Mouse (Mus musculus) forebrain, postnatal 0 days (tissue): Measurements from ENCODE around the gene Crcp. TPM values are rescaled to one million over a fixed set of nuclear protein-coding genes. Genes with fewer than 3 reads are reported as not detected.
A peak's percentile ranks its signal among the peaks of the same experiment; 100 is the strongest.

ENCODE experiments used
- ATAC-seq: fragments of 200-750 bp; cut with Nextera tagmentation; 2 replicates; pipeline ENCODE4 v1.8.0; 2017; ENCODE audit warnings: mild to moderate bottlenecking, moderate library complexity
- DNase-seq: peaks from one replicate; pipeline ENCODE4 v3.0.0-alpha.2; 2015
- H3K27ac ChIP-seq: fragments of 300-500 bp; sonication (generic); 2 replicates; pipeline ENCODE4 v1.5.1; 2014; ENCODE audit warnings: low read depth, mild to moderate bottlenecking, antibody characterized with exemption, low read length, moderate library complexity, mixed read lengths
- H3K27me3 ChIP-seq: fragments of 300-500 bp; sonication (generic); 2 replicates; pipeline ENCODE4 v1.6.1; 2014; ENCODE audit warnings: mild to moderate bottlenecking, low read length, mixed read lengths; ENCODE audit not compliant: insufficient read depth
- H3K36me3 ChIP-seq: fragments of 300-500 bp; sonication (generic); 2 replicates; pipeline ENCODE4 v1.6.1; 2014; ENCODE audit warnings: mild to moderate bottlenecking, moderate library complexity; ENCODE audit not compliant: insufficient read depth
- H3K4me1 ChIP-seq: fragments of 300-500 bp; sonication (generic); 2 replicates; pipeline ENCODE4 v1.6.1; 2014; ENCODE audit warnings: antibody characterized with exemption; ENCODE audit not compliant: insufficient read depth
- H3K4me2 ChIP-seq: fragments of 300-500 bp; sonication (generic); 2 replicates; pipeline ENCODE4 v1.6.1; 2014; ENCODE audit warnings: low read depth, mild to moderate bottlenecking, moderate library complexity
- H3K4me3 ChIP-seq: fragments of 300-500 bp; sonication (generic); 2 replicates; pipeline ENCODE4 v1.5.1; 2014; ENCODE audit warnings: low read depth, low read length, mixed read lengths
- H3K9ac ChIP-seq: fragments of 300-500 bp; sonication (generic); 2 replicates; pipeline ENCODE4 v1.6.1; 2014; ENCODE audit warnings: mild to moderate bottlenecking
- H3K9me3 ChIP-seq: fragments of 300-500 bp; sonication (generic); 2 replicates; pipeline ENCODE4 v1.6.1; 2016; ENCODE audit warnings: low read length
- CTCF ChIP-seq: sonication (generic); IDR thresholded peaks from 2 replicates; pipeline ENCODE4 v1.5.1; 2016; ENCODE audit warnings: antibody characterized with exemption, control low read depth, low read depth
- WGBS: fragments of 180-500 bp; shearing (Covaris S2); extraction: QIAGEN DNeasy Blood & Tissue Kit; methylation state at CpG from one replicate; pipeline ENCODE4 v1.1.7; 2014; 5-methylcytosine and 5-hydroxymethylcytosine counted together
- polyA plus RNA-seq: library from polyadenylated mRNA; unstranded; fragments of >200 nt; fragmentation: Nextera tagmentation; extraction: Ambion mirVana; gene quantifications from 2 replicates; pipeline ENCODE4 v1.2.1, GENCODE M21; 2015
- total RNA-seq: library from RNA; depleted of rRNA; stranded (reverse); fragments of >200 nt; gene quantifications from 2 replicates; pipeline ENCODE4 v1.2.3, GENCODE M21; 2014

Gene Crcp
- total and polyA plus RNA-seq, 2 experiments from 2014 or later: 69.1 to 91.2 TPM

- no peak overlapping the region for H3K4me2 ChIP-seq
- H3K27ac ChIP-seq: no peak overlapping the region
- no peak overlapping the region for H3K9ac ChIP-seq
- H3K36me3 ChIP-seq: peaks cover 34% of the 10 kb centered on the region
- DNase-seq: no peak
- H3K9me3 ChIP-seq: no peaks in the 10 kb centered on the region
- TF ChIP-seq CTCF: no peak
- no peaks in the 10 kb centered on the region for H3K27me3 ChIP-seq
- H3K4me3 ChIP-seq: no peak overlapping the region
- no peaks in the 10 kb centered on the region for H3K4me1 ChIP-seq
- ATAC-seq: no peak
- 91% methylated on average over 4 of the region's 4 CpGs for WGBS
Measured at GRCm38 (mm10) chr5:130055688-130056087, 26.6 kb downstream of the Crcp start.

DNA sequence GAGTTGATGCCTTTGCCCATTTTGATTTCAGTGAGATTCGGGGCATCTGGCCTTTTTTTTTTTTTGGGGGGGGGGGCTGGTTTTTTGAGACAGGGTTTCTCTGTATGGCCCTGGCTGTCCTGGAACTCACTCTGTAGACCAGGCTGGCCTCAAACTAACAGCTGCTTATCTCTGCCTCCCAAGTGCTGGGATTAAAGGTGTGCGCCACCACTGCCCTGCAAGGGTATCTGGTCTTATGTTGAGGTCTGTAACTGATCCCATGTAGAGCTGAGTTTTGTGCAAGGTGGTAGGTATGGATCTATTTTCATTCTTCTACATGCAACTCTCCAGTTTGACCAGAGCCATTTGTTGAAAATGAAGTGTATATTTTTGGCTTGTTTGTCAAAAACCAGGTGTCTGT lies 27.2 kb downstream of the Crcp start:
- peaks cover 28% of the 10 kb centered on the region for H3K36me3 ChIP-seq
- H3K9ac ChIP-seq: no peak overlapping the region
- no peak overlapping the region for H3K4me3 ChIP-seq
- H3K27ac ChIP-seq: no peak overlapping the region
- ATAC-seq (no peak), DNase-seq (no peak)
- H3K4me2 ChIP-seq: no peak overlapping the region
- 98% methylated on average over 2 of the region's 2 CpGs for WGBS
- H3K27me3 ChIP-seq: no peaks in the 10 kb centered on the region
- TF ChIP-seq CTCF: no peak
- no peaks in the 10 kb centered on the region for H3K4me1 ChIP-seq
- H3K9me3 ChIP-seq: no peaks in the 10 kb centered on the region

DNA sequence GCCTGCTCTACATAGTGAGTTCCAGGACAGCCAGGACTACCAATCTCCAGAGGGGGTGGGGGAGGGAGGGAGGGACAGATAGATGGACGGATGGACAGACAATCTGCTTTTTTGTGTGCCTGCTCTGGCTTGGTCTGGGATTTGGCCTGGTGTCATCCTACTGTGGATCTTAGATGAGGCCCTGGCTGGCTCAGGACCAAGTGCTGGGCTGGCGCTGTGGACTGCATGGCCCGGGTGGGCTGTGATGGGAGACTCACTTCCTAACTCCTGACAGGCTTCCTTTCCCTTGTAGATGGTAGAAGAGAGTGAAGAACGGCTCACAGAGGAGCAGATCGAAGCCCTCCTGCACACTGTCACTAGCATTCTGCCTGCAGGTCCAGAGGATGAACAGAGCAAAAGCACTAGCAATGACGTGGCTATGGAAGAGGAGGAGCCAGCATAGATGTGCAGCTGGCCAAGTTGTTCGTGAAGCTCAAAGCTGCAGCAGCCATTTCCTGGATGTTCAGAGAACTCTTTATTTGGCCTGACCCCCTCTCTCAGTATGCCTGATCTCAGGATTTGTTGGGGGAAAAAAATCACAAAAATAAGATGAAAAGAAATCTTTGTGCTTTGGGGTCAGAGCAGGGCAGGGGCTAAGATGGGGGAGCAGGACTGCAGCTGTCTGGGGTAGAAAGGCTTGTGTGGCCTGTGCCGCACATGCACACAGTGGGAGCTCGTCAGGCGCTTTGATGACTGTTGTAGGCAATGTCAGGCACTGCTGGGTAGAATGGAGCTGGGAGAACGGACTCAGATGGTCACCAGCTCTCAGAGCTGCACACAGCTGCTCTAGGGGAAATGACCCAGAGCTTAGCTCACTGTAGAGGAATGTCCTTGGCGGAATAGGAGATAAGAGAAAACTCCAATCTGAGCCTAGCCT lies 30.6 kb downstream of the Crcp start:
- H3K9me3 ChIP-seq: no peaks in the 10 kb centered on the region
- H3K4me2 ChIP-seq: no peak overlapping the region
- ATAC-seq (no peak; the same call in 1 of the 2 replicates), DNase-seq (no peak)
- no peak for TF ChIP-seq CTCF
- H3K4me3 ChIP-seq: no peak overlapping the region
- H3K4me1 ChIP-seq: no peaks in the 10 kb centered on the region
- no peak overlapping the region for H3K27ac ChIP-seq
- H3K27me3 ChIP-seq: no peaks in the 10 kb centered on the region
- peaks cover 20% of the 10 kb centered on the region; the same call in 1 of the 2 replicates for H3K36me3 ChIP-seq
- 76% methylated on average over 12 of the region's 12 CpGs for WGBS
- H3K9ac ChIP-seq: no peak overlapping the region

DNA sequence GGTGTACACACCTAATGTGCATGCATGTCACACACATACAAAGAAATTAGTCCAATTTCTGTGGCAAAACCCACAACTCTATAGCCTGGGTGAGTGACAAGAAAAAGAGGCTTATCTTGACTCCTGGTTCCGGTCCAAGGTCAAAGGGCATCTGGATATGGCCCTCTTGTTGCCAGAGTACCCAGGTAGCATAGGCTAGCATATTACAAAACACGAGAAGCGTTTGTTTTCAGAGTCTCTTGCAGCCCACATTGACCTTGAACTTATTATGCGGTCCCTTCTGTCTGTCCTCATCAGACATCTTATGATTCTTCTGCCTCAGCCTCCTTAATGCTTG lies 31.2 kb downstream of the Crcp start:
- no peak for TF ChIP-seq CTCF
- no peaks in the 10 kb centered on the region for H3K4me1 ChIP-seq
- no peak overlapping the region for H3K9ac ChIP-seq
- DNase-seq: no peak
- peaks cover 15% of the 10 kb centered on the region; the same call in 1 of the 2 replicates for H3K36me3 ChIP-seq
- WGBS: 93% methylated on average over 4 of the region's 4 CpGs
- no peaks in the 10 kb centered on the region for H3K27me3 ChIP-seq
- H3K4me3 ChIP-seq: no peak overlapping the region
- no peak for ATAC-seq
- no peaks in the 10 kb centered on the region for H3K9me3 ChIP-seq
- no peak overlapping the region for H3K27ac ChIP-seq
- H3K4me2 ChIP-seq: no peak overlapping the region

DNA sequence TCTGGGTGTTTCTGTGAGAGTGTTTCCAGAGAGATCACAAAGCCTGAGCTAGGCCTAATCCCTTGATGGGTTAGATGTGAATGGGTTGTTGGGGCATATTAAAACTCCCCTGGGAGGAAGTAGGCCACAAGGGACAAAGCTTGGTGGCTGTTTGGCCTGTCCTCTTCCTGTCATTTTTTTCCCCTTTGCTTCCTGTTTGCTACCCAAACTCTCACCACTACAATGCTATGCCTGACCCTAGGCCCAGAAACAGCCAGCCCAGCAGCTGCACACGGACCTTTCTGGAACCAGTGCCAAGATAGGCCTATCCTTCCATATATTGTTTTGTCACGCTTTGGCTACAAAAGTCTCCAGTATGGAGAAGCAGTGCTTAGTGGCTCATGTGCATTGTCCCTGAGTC lies 33.0 kb downstream of the Crcp start:
- DNase-seq: no peak
- Histone ChIP-seq H3K27me3 (no peaks in the 10 kb centered on the region), H3K4me2 (no peak overlapping the region), H3K4me3 (no peak overlapping the region), H3K9me3 (no peaks in the 10 kb centered on the region), H3K36me3 (peaks cover 13% of the 10 kb centered on the region; the same call in 1 of the 2 replicates), H3K9ac (no peak overlapping the region), H3K4me1 (no peaks in the 10 kb centered on the region), H3K27ac (no peak overlapping the region)
- no peak for ATAC-seq
- TF ChIP-seq CTCF: no peak
- 74% methylated on average over 2 of the region's 2 CpGs for WGBS

- Histone ChIP-seq H3K36me3 (peaks cover 13% of the 10 kb centered on the region; the same call in 1 of the 2 replicates), H3K9me3 (no peaks in the 10 kb centered on the region), H3K4me2 (no peak overlapping the region), H3K27me3 (no peaks in the 10 kb centered on the region), H3K4me3 (no peak overlapping the region), H3K27ac (no peak overlapping the region), H3K9ac (no peak overlapping the region), H3K4me1 (no peaks in the 10 kb centered on the region)
- no peak for ATAC-seq
- TF ChIP-seq CTCF: no peak
- WGBS: 85% methylated on average over 2 of the region's 2 CpGs
- DNase-seq: no peak
Measured at GRCm38 (mm10) chr5:130063760-130064159, 34.7 kb downstream of the Crcp start.

DNA sequence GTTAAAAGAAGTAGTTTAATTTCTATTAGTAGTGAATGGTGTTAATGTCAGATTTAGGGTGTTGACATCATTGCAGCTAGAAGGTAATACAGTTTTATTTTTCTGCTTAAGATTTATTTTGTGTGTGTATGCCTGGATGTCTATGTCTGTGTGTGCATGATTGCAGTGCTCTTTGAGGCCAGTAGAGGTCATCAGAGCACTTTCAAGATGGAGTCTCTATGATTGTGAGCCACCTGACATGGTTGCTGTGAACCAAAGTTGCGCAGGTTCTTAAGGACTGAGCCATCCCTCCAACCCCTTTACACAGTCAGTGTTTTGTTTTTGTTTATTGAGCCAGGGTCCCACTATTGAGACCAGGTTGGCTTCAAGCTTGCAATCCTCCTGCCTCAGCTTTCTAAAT lies 36.5 kb downstream of the Crcp start:
- WGBS: 97% methylated on average over 1 of the region's 1 CpGs
- Histone ChIP-seq H3K27me3 (no peaks in the 10 kb centered on the region), H3K4me2 (no peak overlapping the region), H3K27ac (no peak overlapping the region), H3K36me3 (peaks cover 1% of the 10 kb centered on the region; the same call in 1 of the 2 replicates), H3K9ac (no peak overlapping the region), H3K9me3 (no peaks in the 10 kb centered on the region), H3K4me3 (no peak overlapping the region), H3K4me1 (no peaks in the 10 kb centered on the region)
- no peak for ATAC-seq
- peak; percentile 42 for TF ChIP-seq CTCF
- DNase-seq: no peak
